Comparison of ENCODE assay signal across 1 mouse cellular context in the genomic region with DNA sequence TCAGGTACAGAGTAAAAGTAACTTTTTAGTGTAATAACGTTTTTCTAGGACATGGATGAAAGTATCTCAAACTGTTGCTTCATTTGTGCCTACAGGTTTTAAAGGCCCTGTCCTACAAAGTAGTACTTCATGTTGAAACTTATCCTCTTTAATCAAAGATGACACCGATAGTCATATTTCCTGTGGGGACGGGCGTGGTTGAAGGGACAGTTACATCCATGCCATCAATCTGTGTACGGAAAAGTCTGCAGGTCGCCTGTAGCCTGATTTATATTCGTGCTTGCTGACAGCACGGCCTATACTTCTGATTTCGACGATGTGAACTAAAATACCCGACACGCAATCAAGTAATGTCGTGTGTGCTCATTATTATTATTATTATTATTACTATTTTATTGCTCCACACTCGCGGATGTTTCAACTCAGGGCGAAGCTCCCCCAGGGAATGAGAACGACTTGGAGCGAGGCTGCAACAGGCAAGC.
TF ChIP-seq lines count a peak whose summit lies in the region.

No protein-coding gene starts in this region.

TF ChIP-seq in MEL, 35 proteins besides CTCF, POLR2A, EP300 and RAD21 (continued from another document):
- TF ChIP-seq GABPA (IDR thresholded peaks at IDR 0.05; ENCODE audit: low read depth, low read length) (no peak), USF1 (IDR thresholded peaks at IDR 0.05; ENCODE audit: low read depth, low read length) (no peak), MAFK (IDR thresholded peaks at IDR 0.05; ENCODE audit: borderline replicate concordance, low read depth, low read length) (no peak), ELF1 (IDR thresholded peaks at IDR 0.05; ENCODE audit: low read depth, low read length) (no peak), CHD1 (IDR thresholded peaks at IDR 0.05; ENCODE audit: low read depth, low read length) (no peak), BHLHE40 (IDR thresholded peaks at IDR 0.05; ENCODE audit: borderline replicate concordance, low read depth, low read length) (no peak), MYB (IDR thresholded peaks at IDR 0.05; ENCODE audit: low read depth, low read length) (no peak), ZKSCAN1 (IDR thresholded peaks at IDR 0.05; ENCODE audit: low read depth, low read length) (no peak)
TF ChIP-seq in MEL: peak in this region for 0.
